Mouse (Mus musculus): Measurements from ENCODE around the gene Dnajc5. TPM values are rescaled to one million over a fixed set of nuclear protein-coding genes. Genes with fewer than 3 reads are reported as not detected.
A peak's percentile ranks its signal among the peaks of the same experiment; 100 is the strongest.

The Dnajc5 gene
- polyA plus RNA-seq, 1 experiment from 2014 or later, result 103 TPM

GRCm38 (mm10) chr2:181576613-181577012, 56.3 kb downstream of the Dnajc5 start:
- H3K9me3 ChIP-seq, result no peaks in the 10 kb centered on the region
- no peak overlapping the region for H3K27ac ChIP-seq
- H3K27me3 ChIP-seq, result no peaks in the 10 kb centered on the region
- no peak overlapping the region for H3K9ac ChIP-seq
- 88% methylated on average over 2 of the region's 2 CpGs for WGBS
- H3K4me1 ChIP-seq, result peaks cover 20% of the 10 kb centered on the region
- H3K4me3 ChIP-seq, result no peak overlapping the region
- peaks cover 7% of the 10 kb centered on the region; the same call in 1 of the 2 replicates for H3K36me3 ChIP-seq
- no peak overlapping the region for H3K4me2 ChIP-seq (replicated peaks)
- ATAC-seq (ENCODE audit: insufficient number of reproducible peaks, insufficient read depth, low FRiP score, low TSS enrichment), result no peak

DNA sequence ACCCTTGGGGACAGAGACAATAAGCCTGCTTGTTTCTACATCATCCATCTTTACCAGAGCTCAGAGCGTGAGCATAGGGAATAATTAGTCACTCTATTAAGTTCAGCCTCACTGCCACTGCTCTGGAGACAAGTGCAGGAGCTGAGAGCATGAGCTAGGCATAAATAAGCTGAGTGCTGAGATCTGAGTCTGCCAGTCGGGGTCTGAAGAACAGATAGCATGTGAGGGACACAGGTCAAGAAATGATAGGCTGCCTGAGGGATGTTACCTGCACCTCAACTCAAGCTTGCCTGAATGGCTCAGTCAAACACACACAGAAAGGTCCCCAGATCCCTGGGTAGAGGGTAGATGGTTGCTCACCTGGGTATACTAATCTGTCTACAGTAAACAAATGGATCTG, 56.8 kb downstream of the Dnajc5 start:
- H3K9me3 ChIP-seq, result no peaks in the 10 kb centered on the region
- WGBS, result 68% methylated on average over 2 of the region's 2 CpGs

DNA sequence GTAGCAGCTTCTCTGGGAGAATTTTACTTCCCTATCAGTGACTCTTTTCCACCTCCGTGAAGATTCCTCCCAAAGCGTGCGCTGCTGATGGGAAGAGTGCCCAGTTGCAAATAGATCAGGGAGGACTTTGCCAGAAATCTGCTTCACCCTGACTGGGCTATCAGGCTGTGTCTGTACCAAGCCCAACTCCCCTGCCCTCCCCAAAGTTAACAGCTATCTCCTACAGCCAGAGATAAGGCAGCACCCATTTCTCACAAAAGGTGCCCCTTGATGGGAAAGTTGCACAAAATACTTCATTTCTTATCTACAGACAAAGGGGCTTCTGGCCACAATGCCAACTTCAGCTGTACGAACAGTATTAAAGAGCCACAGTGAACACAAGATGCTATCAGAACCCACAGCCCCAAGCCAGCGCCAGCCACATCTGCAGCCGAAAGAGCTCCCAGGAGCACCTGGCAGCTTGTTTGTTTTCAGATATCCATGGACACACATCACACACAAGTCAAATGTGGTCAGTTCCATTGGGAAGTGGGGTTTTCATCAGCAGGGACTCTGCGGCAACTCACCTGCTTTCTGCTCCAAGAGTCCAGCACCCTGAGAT, 57.8 kb downstream of the Dnajc5 start:
- no peak for ATAC-seq (ENCODE audit: insufficient number of reproducible peaks, insufficient read depth, low FRiP score, low TSS enrichment)
- WGBS, result 84% methylated on average over 7 of the region's 7 CpGs
- H3K27ac ChIP-seq, result no peak overlapping the region
- H3K4me1 ChIP-seq, result peaks cover 20% of the 10 kb centered on the region
- H3K27me3 ChIP-seq, result no peaks in the 10 kb centered on the region
- peaks cover 4% of the 10 kb centered on the region; the same call in 1 of the 2 replicates for H3K36me3 ChIP-seq
- H3K4me2 ChIP-seq (replicated peaks), result no peak overlapping the region
- H3K9me3 ChIP-seq, result no peaks in the 10 kb centered on the region
- H3K4me3 ChIP-seq, result no peak overlapping the region
- peak overlapping the region; percentile 28; the same call in 1 of the 2 replicates for H3K9ac ChIP-seq

More for the DNA sequence above, 56.8 kb downstream of the Dnajc5 start:
- H3K4me2 ChIP-seq (replicated peaks), result no peak overlapping the region
- H3K9ac ChIP-seq, result no peak overlapping the region
- no peak overlapping the region for H3K27ac ChIP-seq
- no peak overlapping the region for H3K4me3 ChIP-seq
- ATAC-seq (ENCODE audit: insufficient number of reproducible peaks, insufficient read depth, low FRiP score, low TSS enrichment), result no peak
- H3K4me1 ChIP-seq, result peaks cover 20% of the 10 kb centered on the region
- no peaks in the 10 kb centered on the region for H3K27me3 ChIP-seq
- peaks cover 7% of the 10 kb centered on the region; the same call in 1 of the 2 replicates for H3K36me3 ChIP-seq

GRCm38 (mm10) chr2:181578790-181579618, 58.7 kb downstream of the Dnajc5 start:
- 60% methylated on average over 5 of the region's 5 CpGs for WGBS

DNA sequence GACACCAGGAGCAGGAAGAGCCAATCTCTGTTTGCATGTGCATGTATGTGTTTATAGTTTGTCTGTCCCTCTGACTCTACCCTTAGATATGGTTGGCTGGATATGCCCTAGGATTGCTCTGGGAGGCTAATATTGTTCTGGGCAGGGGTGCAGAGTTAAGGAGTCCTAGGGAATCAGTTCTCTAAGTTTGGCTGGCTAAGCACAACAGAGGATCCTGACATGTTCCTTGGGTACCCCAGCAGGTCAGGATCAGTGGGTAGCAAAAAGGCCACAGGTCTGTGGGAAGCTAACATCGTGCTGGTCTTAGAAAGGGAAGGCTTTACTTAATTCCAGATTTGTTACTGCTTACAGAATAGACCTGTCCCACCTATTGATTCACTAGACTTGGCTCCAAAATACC, 59.4 kb downstream of the Dnajc5 start:
- WGBS, result 95% methylated on average over 1 of the region's 1 CpGs
- Histone ChIP-seq H3K27me3 (no peaks in the 10 kb centered on the region), H3K4me1 (peaks cover 20% of the 10 kb centered on the region), H3K4me3 (no peak overlapping the region), H3K9ac (no peak overlapping the region), H3K27ac (no peak overlapping the region; the same call in 1 of the 2 replicates), H3K9me3 (no peaks in the 10 kb centered on the region), H3K36me3 (peaks cover 13% of the 10 kb centered on the region), H3K4me2 (replicated peaks) (no peak overlapping the region)
- ATAC-seq (ENCODE audit: insufficient number of reproducible peaks, insufficient read depth, low FRiP score, low TSS enrichment), result no peak

More at GRCm38 (mm10) chr2:181578790-181579618, 58.7 kb downstream of the Dnajc5 start:
- H3K27me3 ChIP-seq, result no peaks in the 10 kb centered on the region
- no peak overlapping the region for H3K9ac ChIP-seq
- H3K36me3 ChIP-seq, result peaks cover 6% of the 10 kb centered on the region
- no peaks in the 10 kb centered on the region for H3K9me3 ChIP-seq
- no peak for ATAC-seq (ENCODE audit: insufficient number of reproducible peaks, insufficient read depth, low FRiP score, low TSS enrichment)
- no peak overlapping the region for H3K4me2 ChIP-seq (replicated peaks)
- H3K27ac ChIP-seq, result no peak overlapping the region; the same call in 1 of the 2 replicates
- no peak overlapping the region for H3K4me3 ChIP-seq
- H3K4me1 ChIP-seq, result peaks cover 20% of the 10 kb centered on the region

DNA sequence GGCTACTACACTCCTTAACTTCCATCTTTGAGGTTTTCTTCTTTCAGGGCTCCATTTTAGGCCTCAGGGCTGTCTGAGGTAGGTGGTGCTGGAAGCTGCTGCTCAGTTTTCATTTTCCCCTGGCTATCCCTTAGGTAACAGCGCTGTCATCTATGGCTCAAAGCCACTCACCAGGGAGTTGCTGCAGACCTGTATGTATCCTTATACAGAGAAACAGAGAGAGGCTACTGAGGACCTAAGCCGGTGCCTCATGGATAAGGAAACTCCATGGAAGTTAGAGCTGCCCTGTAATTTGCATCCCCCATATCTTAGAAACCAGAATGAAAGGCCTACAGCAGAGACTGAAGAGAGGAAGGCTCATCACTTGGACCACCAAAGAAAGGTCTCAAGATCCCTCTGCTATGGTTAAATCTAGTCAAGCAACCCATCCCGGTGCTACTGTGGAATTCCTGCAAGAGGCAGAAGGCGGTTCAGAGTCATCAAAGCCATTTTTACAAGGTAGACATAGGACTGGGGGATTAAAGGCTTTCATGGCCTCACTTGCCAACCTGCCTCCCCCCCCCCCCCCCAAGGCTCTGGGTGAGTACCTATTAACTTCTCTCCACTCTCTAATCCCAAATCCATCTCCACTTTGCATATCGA, 60.0 kb downstream of the Dnajc5 start:
- H3K9ac ChIP-seq, result peak overlapping the region; percentile 82; the same call in 1 of the 2 replicates
- no peaks in the 10 kb centered on the region for H3K9me3 ChIP-seq
- H3K27ac ChIP-seq, result no peak overlapping the region
- H3K4me1 ChIP-seq, result peaks cover 20% of the 10 kb centered on the region
- H3K27me3 ChIP-seq, result no peaks in the 10 kb centered on the region
- H3K4me3 ChIP-seq, result peak overlapping the region; percentile 65
- peaks cover 18% of the 10 kb centered on the region for H3K36me3 ChIP-seq
- peak overlapping the region; percentile 78 for H3K4me2 ChIP-seq (replicated peaks)
- 70% methylated on average over 5 of the region's 5 CpGs for WGBS
- no peak for ATAC-seq (ENCODE audit: insufficient number of reproducible peaks, insufficient read depth, low FRiP score, low TSS enrichment)

- Histone ChIP-seq H3K9me3 (no peaks in the 10 kb centered on the region), H3K4me3 (peak overlapping the region; percentile 65), H3K36me3 (peaks cover 26% of the 10 kb centered on the region), H3K4me2 (replicated peaks) (peak overlapping the region; percentile 78), H3K9ac (peak overlapping the region; percentile 82), H3K4me1 (peaks cover 20% of the 10 kb centered on the region), H3K27ac (peak overlapping the region; percentile 92), H3K27me3 (no peaks in the 10 kb centered on the region)
- ATAC-seq (ENCODE audit: insufficient number of reproducible peaks, insufficient read depth, low FRiP score, low TSS enrichment), result peak; percentile 38
- WGBS, result 0% methylated on average over 11 of the region's 11 CpGs
These were observed 60.7 kb downstream of the Dnajc5 start for GRCm38 (mm10) chr2:181581016-181581401.

- under 1% methylated on average over 48 of the region's 49 CpGs for WGBS
These were observed 61.3 kb downstream of the Dnajc5 start for GRCm38 (mm10) chr2:181581402-181582120.

DNA sequence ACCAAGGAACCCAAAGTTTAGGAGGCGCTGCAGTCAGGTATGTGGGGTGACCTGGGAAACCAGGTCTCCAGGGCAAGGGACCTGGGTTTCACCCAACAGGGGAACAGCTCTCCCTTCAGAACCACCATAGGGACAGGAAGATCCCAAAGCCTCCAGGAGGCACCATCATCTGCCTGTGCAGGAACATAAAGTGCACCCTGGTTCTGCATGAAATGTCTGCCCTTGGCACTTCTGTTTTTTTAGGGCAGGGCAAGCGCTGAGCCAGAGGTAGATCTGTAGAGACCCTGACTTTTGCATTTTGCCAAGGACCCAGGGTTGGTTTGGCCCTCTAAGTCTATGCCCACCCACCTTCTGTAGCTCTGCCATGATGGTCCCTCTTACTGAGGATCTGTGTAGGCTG, 62.1 kb downstream of the Dnajc5 start:
- no peak overlapping the region for H3K27ac ChIP-seq
- peak overlapping the region; percentile 78; the same call in 1 of the 2 replicates for H3K4me2 ChIP-seq (replicated peaks)
- H3K4me1 ChIP-seq, result peaks cover 20% of the 10 kb centered on the region
- H3K9ac ChIP-seq, result no peak overlapping the region
- 91% methylated on average over 2 of the region's 2 CpGs for WGBS
- H3K27me3 ChIP-seq, result no peaks in the 10 kb centered on the region
- H3K4me3 ChIP-seq, result peak overlapping the region; percentile 65; the same call in 1 of the 2 replicates
- H3K36me3 ChIP-seq, result peaks cover 39% of the 10 kb centered on the region
- H3K9me3 ChIP-seq, result no peaks in the 10 kb centered on the region
- ATAC-seq (ENCODE audit: insufficient number of reproducible peaks, insufficient read depth, low FRiP score, low TSS enrichment), result no peak

More at GRCm38 (mm10) chr2:181581402-181582120, 61.3 kb downstream of the Dnajc5 start:
- Histone ChIP-seq H3K36me3 (peaks cover 31% of the 10 kb centered on the region), H3K4me1 (peaks cover 20% of the 10 kb centered on the region), H3K27me3 (no peaks in the 10 kb centered on the region), H3K4me3 (peak overlapping the region; percentile 65), H3K4me2 (replicated peaks) (peak overlapping the region; percentile 78), H3K27ac (peak overlapping the region; percentile 92), H3K9me3 (no peaks in the 10 kb centered on the region), H3K9ac (peak overlapping the region; percentile 82)
- peak; percentile 57 for ATAC-seq (ENCODE audit: insufficient number of reproducible peaks, insufficient read depth, low FRiP score, low TSS enrichment)

DNA sequence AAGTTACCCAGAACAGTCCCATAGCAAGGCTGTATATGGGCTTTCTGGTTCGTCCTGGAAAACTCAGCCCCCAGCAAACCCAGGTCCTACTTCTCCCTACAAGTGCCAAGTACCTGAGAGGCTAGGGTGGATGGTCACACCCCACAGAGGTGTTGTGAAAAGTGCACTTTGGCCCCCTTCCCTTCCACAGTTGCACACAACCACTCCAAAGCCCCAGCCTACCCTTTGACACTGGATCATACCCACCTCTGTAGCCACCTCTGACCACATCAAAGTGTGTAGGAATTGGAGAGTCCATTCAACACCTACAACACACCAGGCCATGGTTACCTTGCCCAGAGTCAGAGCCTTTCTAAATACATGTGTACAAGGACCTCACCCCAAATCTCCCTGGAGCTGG, 62.7 kb downstream of the Dnajc5 start:
- Histone ChIP-seq H3K9me3 (no peaks in the 10 kb centered on the region), H3K27me3 (no peaks in the 10 kb centered on the region), H3K4me3 (no peak overlapping the region), H3K27ac (no peak overlapping the region), H3K36me3 (peaks cover 45% of the 10 kb centered on the region), H3K4me1 (peaks cover 20% of the 10 kb centered on the region), H3K4me2 (replicated peaks) (no peak overlapping the region), H3K9ac (no peak overlapping the region)
- no peak for ATAC-seq (ENCODE audit: insufficient number of reproducible peaks, insufficient read depth, low FRiP score, low TSS enrichment)
- 85% methylated on average over 1 of the region's 1 CpGs for WGBS
